Mouse (Mus musculus): ENCODE measurements at regions not wholly inside any gene's neighbourhood (a gene's known extent, or its start where the extent isn't known, plus 50 kb on each side); places are given as distances from the start of the nearest gene placed in this dataset.

DNA sequence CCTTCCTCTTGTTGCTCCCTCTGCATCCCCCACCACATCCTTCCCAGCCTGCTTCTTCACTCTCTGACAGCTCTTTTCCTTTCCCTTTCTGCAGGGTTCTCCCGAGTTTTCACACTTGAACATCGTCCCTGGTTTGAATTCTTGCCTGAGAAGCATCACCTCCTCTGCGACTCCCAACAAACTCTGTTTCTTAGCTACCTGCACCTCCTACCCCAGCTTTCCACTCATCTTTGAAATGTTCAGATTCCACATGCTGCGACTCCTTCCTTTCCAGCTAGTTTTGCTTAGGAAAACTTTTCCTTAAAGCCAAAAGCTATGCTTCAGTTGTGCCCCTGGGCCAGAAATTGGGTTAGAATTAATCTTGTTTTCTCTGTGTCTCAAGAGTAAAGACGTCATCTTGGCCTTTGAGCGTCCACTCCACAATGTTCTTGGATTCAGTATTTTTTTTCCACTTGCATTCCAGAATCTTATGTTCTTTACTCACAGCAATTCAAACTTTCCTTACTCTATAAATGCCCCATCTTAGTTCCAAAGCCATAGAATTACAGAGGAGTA lies 317.3 kb upstream of the Hnrnpa3 start:
- no peak for TF ChIP-seq CTCF (IDR thresholded peaks at IDR 0.05; ENCODE audit: low read depth, low read length)
- no peak for TF ChIP-seq POLR2A (IDR thresholded peaks at IDR 0.05; ENCODE audit: insufficient read depth, low read length)
